Mouse (Mus musculus) adrenal gland, adult 8-10 months (tissue): ENCODE measurements around the gene Sema4b. TPM values are rescaled to one million over a fixed set of nuclear protein-coding genes. Genes with fewer than 3 reads are reported as not detected.

ENCODE experiments used
- DNase-seq: peaks from one replicate; pipeline ENCODE4 v3.0.0; 2022
- total RNA-seq, 4 experiments: library from RNA; stranded (reverse); gene quantifications; 2 replicates each; pipeline ENCODE4 v1.2.4; 2022

Sema4b gene
- total RNA-seq, 4 experiments from 2014 or later = 58.6 to 86.9 (median 67.8) TPM

DNA sequence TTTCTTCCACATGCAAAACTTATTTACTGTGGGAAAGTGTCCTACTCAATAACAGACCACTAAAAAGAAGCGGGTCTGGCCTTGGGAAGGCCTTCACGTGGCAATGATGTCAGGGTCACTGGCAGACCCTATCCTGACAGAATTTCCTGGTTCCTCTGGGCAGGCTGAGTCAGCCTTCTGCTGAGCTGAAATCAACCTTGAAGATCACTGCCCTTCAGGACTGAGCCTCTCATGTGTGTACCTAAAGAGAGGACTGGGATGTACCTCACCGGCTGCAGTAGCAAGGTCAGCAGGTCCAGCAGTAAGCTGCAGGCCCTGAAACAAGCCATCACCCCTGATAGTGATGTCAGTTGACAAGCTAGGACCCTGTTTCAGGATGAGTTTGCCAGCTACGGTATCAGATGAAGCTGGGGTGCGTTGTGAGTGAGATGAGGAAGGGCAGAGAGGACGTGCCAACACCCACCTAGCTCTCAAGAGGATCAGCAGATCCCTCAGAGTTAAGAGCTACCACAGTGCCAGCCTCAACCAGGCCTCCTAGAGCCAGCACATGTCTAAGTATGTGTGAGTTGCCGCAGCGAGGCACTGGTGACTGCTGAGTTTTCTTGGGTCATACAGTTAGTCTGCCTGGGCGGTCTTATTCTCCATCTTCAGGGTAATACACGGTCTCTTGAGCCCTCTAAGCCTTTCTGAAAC lies 8.5 kb upstream of the Sema4b start:
- peak; percentile 66 for DNase-seq

DNA sequence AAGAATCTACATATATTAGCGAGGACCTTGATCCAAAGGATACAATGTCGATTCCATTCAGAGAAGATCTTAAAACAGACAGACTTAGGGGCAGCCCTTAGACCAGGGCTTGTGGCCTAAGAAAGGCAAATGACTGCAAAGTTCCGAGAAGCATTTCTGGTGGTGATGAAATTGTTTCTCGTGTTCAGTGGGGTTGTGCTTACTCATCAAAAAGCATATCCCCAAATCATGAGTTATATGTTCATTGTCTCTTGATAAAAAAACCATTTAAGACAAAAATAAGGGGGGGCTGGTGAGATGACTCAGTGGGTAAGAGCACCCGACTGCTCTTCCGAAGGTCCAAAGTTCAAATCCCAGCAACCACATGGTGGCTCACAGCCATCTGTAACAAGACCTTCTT lies 7.3 kb upstream of the Sema4b start:
- DNase-seq = no peak

DNA sequence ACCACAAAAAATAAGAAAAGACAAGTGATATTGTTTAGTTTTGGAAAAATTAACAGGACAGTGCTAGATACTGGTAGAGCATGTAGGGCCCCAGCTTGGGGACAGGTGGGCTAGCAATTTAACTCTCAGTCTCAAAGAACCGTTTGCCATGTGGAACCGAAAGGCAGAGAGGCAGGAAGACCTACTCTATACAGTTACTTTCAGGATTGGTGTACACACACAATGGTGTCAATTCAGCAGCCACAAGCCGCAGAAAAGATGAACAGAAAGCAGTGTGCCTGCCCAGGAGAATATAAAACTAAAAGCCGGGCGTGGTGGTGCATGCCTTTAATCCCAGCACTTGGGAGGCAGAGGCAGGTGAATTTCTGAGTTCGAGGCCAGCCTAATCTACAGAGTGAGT lies 6.9 kb upstream of the Sema4b start:
- no peak for DNase-seq

DNA sequence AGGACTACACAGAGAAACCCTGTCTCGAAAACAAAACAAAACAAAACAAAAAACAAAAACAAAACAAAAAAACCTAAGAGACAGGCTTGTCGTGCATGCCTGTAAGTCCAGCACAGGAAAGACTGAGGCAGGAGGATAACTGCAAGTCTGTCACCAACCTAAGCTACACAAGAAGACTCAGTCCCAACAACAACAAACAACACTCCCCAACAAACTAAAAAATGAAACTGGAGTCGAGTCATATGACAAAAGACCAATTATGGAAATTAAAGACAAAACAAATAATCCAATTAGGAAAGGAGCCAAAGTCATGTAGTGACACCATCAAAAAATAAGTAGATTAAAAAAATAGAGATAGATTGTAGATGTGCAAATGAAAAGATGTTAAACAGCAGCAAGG lies 6.4 kb upstream of the Sema4b start:
- no peak for DNase-seq

DNA sequence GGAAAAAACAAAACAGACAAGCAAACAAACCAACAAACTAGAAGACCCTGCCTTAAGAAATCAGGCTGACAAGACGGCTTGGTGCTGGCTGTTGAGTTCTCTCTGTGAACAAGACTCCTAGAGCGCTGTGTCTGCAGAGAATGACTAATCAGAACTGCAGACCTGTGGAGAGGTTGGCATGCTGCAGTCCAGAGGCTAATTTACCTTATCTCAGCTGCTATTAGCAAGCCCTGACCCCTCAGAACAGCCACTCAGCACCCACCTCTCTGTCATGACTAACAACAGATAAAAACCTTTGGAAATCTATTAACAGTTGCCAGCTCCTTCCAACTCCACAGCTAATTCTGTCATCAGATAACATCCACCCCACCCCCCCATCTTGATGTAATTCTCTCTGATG lies 5.6 kb upstream of the Sema4b start:
- DNase-seq = no peak

DNA sequence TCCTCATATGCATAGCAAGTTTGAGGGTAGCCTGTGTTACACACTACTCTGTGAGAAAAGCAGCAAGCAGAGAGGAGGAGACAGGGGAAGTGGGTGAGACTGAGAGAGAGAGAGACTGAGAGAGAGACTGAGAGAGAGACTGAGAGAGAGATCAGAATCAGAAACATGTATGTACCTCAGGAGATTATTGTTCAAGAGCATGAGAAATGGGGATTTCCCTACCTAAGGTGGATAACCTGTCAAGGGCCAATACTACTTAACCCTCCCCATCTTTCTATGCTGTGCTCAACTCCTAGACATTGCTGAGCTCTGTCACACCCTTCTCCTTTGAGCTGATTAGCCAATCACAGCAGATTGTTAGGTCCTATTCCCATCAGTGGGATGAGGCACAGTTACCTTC lies 4.5 kb upstream of the Sema4b start:
- DNase-seq = no peak

DNA sequence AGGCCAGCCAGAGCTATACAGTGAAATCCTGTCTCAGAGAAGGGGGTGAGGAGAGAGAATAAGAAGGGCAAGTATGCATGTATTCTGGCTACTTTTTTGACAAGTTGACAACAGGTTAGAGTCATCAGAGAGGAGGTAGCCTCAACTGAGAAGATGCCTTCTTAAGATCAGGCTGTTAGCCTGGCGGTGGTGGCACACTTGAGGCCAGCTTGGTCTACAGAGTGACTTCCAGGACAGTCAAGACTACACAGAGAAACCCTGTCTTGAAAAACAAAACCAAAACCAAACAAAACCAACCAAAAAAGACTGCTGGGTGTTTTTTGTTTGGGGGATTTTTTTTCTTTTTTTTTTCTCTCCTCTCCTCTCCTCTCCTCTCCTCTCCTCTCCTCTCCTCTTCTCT lies 3.2 kb upstream of the Sema4b start:
- no peak for DNase-seq

DNA sequence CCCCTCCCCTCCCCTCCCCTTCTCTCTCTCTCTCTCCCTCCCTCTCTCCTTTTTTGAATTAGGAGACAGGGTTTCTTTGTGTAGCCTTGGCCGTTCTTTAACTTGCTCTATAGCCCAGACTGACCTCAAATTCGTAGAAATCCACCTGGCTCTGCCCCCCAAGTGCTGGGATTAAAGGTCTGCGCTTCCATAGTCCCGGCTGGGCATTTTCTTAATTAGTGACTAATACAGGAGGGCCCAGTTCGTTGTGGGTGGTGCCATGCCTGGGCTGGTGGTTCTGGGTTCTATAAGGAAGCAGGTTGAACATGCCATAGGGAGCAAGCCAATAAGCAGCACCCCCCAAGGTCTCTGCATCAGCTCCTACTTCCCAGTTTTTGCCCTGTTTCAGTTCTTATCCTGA lies 2.7 kb upstream of the Sema4b start:
- no peak for DNase-seq

DNA sequence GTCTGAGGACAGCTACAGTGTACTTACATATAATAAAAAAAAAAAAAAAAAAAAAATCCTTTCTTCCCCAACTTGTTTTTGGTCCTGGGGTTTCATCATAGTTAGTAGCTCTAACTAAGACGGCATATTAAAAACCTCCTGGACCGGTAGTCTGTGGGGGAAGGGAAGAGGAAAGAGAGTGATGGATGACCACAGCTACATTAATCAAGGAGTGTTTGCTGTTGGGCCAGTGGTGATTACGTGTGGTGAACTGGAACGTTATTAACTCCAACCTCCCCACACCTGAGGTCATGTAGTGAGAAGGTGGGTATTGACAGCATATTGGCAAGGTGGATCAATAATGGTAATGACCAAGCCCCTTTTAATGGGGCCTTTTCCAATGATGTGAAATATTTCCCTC lies 2.1 kb upstream of the Sema4b start:
- no peak for DNase-seq

DNA sequence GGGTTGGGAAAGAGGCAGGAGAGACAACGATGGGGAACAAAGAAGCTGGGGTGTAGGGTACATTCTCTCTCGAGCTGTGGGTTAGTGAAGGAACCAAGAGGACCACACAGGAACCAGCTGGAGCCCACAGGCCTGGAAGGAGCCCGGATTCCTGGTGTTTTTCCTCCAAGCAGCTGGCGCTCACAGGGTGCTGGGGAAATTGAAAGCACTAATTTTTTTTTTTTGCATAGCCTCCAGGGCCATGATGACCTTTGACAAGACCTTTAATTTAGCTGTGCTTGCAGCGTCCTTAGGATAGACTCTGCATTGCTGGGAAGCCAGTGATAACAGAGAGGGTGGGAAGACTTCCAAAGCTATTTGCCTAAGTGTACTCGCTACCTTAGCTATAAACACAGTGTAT lies 1.7 kb upstream of the Sema4b start:
- DNase-seq = no peak

DNA sequence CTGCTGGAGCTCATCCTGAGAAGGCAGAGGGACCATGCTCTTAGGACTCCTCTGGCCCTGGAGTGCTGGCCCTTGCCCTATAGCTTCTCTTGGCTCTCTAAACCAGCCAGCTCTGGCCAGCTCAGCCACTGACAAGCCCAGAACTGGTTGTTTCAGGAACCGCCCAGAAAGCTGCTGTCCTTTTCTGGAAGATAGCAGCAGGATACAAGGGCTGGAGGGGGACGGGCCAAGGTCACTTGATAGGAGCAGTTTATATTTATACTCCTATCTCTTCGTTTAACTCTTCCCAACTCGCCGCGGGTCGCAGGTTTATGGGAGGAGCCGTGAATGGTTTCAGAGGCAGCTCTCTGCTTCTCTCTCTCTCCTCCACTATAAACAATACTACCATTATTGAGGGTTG lies 620 bp upstream of the Sema4b start:
- peak; percentile 88 for DNase-seq

DNA sequence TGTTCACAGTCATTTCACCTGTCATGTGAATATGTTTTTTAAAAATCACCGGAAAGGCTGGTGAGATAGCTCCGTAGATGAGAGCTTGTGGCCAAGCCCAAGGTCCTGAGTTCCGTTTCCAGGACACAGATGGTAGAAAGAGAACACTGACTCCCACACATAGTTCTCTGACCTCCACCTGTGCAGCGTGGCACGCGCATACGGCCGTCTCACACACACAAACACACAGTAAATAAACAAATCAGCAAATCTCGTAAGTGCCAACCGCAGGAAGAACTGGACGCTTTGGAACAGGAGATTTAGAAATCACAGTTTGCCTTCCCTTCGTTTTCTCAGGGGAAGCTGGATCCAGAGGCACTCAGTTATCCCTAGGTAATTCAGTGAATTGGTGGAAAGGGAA lies 860 bp downstream of the Sema4b start:
- no peak for DNase-seq

DNA sequence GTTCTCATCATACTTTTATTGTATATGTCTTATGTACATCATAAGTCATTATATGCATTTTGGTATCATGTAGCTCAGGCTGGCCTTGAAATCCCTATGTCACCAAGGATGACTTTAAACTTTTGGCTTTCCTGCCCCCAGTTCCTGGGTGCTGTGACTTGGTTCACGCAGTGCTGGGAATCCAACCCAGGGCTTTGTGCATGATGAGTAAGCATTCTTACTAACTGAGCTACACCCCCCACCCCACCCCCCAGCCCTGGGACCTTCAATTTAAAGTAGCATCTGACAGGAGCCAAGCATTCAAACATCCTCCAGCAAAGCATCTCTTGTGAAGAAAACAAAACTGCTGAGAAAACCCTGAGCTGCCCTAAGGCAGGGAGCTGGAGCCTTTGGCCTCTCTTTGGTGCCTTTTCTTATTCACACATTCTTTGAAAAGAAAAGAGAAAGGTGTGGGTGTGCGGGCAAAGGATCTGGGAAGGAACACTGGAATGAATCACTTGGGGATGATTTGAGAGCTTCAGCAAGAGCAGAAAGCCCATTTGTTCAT lies 2.0 kb downstream of the Sema4b start:
- DNase-seq = no peak

DNA sequence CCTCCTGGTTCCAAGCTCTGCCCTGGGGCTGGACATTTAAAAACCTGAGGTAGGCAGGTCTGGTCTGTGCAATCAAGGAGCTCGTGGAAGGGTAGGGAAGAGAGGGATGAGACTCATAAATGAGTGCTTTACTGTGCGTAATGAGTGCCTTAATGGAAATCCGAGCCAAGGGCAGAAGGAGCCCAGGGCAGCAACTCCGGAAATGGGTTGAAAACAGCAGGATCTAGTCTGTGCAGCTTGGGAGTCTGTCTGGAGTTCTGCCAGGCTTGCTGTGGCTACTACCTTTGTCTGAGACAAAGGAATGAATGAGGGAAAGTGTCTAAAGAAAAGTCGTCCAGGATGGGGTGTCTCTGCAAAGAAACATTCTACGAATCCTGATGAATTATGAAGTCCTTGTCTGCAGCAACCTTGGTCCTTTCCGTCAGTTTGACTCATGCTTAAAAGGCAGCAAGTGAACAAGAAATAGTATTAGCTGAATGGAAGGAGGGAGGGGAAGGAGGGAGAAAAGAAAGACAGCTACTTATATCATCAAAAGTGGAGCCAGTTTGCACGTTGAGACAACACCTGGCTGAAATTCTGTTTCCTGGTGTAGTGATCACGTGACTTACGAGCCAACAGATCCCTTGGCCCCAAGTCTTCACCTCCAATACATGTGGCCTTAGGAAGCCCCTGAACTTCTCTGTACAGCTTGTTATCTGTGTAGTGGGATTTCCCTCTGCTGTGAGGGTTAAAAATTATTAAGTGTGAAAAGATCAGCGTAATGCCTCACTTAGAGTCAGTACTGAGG lies 2.7 kb downstream of the Sema4b start:
- no peak for DNase-seq

DNA sequence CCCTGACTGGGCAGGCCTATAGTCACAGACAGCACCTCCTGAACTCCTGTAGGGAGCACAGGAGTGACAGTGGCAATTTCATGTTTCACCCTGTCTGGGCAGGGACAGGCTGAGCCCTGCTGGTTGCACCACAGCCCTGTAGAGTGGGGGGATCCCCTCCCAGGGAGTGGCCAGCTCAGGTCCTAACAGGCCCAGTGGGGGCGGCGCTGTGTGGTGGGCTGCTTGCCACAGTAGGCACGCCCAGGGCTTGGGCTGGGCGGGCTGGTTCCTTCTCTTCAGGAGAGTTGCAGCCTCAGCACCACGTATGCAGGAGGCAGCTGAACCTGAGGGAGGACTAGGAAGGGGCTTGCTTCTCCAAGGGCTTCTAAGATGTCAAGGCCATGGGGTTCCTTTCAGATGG lies 4.8 kb downstream of the Sema4b start:
- DNase-seq = no peak

DNA sequence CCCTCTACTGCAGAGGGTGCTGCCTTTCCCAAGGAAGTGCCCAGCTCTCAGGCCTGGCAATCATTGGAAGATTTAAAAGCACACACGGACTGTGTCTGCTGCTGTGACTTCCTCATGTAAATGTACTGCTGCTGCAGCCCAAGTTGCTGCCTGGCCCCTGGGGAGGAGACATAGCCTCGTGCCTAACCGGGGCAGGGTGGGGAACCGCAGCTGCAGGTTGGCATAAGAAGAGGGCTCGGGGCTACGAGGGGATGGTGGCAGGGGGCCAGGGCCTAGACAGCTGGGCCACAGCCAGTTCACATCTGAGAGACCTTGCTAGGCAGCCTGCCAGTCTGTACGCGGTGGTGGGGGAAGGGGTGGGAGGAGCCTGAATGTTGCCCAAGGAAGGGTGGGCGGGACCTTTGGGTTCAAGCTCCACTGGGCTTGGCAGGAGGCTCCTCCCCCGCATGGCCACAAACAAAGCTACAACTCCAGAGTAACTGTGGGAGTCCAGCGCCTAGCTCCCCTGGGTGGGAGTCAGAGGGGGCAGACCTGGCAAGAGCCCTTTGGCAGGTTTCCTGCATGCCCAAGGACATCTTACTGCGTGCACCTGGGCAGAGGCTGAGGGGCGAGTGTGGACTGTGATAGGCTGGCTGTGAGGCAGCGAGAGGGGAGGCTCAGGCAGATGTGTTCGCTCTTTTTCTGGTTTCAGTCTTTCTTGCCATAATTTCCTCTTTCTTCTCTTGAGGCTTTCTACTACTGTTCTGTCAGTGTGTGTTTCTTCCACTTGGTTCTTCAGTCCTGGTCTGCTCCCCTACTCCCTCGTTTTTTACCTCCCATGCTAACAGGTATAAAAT lies 5.8 kb downstream of the Sema4b start:
- peak; percentile 82 for DNase-seq

DNA sequence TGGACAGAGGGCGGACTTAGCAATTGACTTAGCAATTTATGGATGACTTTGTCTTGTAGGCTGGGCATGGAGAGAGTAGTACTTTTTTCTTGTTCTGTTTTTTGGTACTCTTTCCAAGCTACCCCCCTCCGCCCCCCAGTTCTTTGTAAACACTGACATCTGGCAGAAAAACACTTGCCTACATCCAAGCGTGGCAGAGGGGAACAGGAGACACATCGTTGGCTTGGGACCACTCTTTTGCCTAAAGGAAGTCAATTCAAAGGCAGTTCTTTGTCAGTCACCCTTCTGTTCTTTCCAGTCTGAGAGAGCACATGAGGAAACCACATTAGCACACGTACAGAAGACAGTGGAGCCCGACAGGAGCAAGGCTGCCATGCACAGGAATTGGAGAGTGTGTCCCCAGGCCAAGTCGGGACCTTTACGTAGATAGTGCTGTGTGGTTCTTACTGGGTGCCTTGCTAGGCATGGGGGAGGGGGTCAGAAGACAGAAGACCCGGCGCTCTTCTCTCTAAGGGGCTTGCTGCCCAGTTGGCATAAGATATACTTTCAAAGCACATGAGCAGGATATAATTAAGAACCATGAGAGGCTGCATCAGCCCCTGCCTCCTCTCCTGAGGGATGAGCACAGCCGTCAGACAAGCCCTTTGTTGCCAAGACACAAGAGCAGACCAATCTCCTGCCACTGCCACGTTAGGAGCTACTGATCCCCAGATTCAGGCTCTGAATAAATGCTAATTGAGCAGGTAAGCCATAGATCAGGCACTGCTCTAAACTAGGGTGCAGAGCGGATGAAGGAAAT lies 7.5 kb downstream of the Sema4b start:
- DNase-seq = no peak

DNA sequence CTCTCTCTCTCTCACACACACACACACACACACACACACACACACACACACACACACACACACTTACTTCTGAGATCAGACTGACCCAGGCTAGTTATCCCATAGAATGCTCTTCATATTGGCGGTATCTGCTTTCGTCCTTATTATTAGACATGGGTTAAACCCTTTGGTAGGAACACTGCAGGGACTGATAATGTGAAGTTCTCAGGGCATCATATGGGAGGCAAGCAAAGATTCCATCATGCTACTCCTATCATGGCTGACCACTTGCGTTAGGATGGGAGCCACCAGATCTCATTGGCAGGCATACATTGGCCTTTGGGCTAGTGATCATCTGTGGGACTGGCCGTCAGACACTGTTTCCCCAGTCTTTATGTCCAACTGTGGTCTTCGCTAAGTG lies 8.5 kb downstream of the Sema4b start:
- DNase-seq = no peak

DNA sequence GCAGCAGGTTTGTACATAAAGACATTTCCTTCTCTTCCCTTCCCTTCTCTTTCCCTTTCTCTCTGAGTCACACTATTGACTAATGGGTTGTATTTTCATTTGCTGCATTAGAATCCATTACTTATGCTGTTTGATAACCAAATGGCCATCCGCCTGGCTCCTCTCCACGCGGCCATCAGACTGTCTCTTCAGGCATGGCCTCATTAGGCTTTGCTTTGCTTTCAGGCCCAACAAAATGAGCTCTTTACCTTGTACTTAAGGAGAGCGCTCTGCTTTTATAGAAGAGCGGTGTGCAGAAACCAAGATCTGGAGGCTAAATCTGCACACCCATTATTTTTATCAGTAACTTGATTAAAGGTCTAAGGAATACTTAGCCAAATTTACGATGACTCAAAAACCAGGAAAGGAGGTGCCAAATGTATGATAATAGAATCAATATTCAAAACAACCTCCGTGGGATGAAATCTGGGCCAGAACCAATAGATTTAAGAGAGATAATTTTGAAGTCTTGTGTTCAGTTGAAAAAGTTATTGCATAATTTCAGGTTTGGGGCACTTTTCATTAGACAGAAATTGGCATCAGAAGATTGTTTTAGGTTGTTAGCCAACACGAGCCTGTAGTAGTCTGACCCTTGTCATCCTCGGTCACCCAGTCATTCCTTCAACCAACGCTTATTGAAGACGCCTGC lies 9.1 kb downstream of the Sema4b start:
- no peak for DNase-seq

DNA sequence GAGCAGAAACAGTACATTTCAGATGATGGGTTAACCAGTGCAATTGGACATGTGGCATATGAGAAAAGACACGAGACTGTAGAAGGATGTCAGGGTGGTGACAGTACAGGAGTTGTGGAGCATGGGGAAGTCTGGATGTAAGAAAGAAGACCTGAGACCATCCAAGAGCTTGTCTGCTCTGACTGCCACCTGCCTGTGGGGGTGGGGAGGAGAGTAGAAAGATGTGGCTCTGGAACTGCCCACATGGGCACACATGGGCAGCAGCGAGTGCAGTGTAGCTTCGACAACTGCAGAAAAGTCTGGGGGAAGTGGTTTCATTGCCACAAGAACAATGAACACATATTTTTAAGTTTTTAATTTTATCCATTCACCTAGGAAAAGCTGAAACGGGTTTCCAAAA lies 10.7 kb downstream of the Sema4b start:
- DNase-seq = no peak

DNA sequence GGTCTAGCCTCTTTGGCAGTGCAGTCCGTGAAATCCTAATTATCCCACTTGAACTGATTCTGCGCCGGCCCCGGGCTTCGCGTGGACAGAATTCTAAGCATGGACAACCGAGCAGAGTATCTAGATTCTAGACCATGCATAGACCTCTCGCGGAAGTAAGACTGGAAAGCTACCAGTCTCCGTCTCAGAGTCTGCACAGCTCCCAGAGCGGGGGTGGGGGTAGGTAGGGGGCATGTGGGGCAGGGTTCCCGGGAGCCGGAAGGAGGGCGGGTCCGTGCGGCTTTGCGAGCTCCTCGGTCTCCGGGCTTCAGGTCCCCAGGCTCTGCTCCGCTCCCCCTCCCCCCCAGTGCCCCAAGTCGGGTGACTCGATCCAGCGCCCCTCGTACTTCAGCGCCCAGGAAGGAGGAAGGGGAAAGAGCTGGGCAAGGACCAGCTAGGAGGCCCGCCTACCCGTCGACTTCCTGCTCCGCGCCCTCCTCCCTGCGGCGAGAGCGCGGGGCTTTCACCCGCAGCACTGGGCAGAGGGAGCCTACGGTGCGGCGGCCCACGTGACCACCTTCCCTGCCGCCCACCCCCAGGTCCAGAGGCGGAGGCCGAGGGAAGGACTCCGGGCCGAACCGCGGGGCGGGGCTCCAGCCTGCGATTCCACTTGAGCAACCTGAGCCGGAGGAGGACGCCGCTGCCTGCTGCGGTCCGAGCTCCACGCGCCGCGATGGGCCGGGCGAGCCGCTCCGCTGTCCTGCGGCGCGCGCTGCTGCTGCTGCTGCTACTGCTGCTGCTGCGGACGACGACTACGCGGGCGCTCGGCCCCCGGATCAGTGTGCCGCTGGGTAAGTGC lies 11.5 kb downstream of the Sema4b start:
- DNase-seq = peak; percentile 81
